10 mouse cellular contexts compared by ENCODE assay signal in genomic region chr5:53470141-53471079, GRCm38 (mm10). TPM values are rescaled to one million over a fixed set of nuclear protein-coding genes. Genes with fewer than 3 reads are reported as not detected.
DNase-seq lines count a peak whose midpoint lies in the region; ATAC-seq lines count a peak whose summit lies in the region.
"Had no signal": no experiment of that assay in that cellular context is flagged by ENCODE, and none has a peak within 500 bp of the region (broad histone marks: within the 10 kb centered on the region; RNA-seq: fewer than 3 reads in every experiment).

No protein-coding gene starts in this region.

- H3K9ac ChIP-seq in heart, embryonic 12.5 days: no peak overlapping the region

- ATAC-seq in heart, embryonic 12.5 days (ENCODE audit: insufficient number of reproducible peaks, low FRiP score): peak; percentile 58; the same call in 1 of the 2 replicates

- H3K4me2 ChIP-seq in heart, embryonic 12.5 days: peak overlapping the region; percentile 52

- H3K27ac ChIP-seq in heart, embryonic 12.5 days (ENCODE audit: poor library complexity, severe bottlenecking): peak overlapping the region; percentile 34; the same call in 1 of the 2 replicates
- peak overlapping the region; percentile 54; the same call in 1 of the 2 replicates for H3K27ac ChIP-seq in limb, embryonic 10.5 days
- H3K27ac ChIP-seq: macrophage had no signal

- WGBS in heart, embryonic 12.5 days: 14% methylated on average over 16 of the region's 16 CpGs
- 50% methylated on average over 16 of the region's 16 CpGs for WGBS in limb, embryonic 10.5 days

- no peaks in the 10 kb centered on the region for H3K36me3 ChIP-seq in heart, embryonic 12.5 days
- no peaks in the 10 kb centered on the region for H3K36me3 ChIP-seq in limb, embryonic 10.5 days

- peak overlapping the region; percentile 7; the same call in 1 of the 2 replicates for H3K4me3 ChIP-seq in heart, embryonic 12.5 days
- no peak overlapping the region for H3K4me3 ChIP-seq in limb, embryonic 10.5 days

- 0 out of 2 replicates have a peak, but pooled peaks cover 8% of the 10 kb centered on the region for H3K27me3 ChIP-seq in heart, embryonic 12.5 days (replicated peaks)
- H3K27me3 ChIP-seq in limb, embryonic 10.5 days (ENCODE audit: low read depth, poor library complexity, severe bottlenecking): 0 out of 2 replicates have a peak, but pooled peaks cover 25% of the 10 kb centered on the region

- peaks cover 33% of the 10 kb centered on the region for H3K4me1 ChIP-seq in heart, embryonic 12.5 days (replicated peaks)
- peaks cover 39% of the 10 kb centered on the region for H3K4me1 ChIP-seq in limb, embryonic 10.5 days

- H3K9me3 ChIP-seq in heart, embryonic 12.5 days (replicated peaks): peaks cover 3% of the 10 kb centered on the region; the same call in 1 of the 2 replicates
- H3K9me3 ChIP-seq in limb, embryonic 10.5 days (replicated peaks): no peaks in the 10 kb centered on the region

- peak; percentile 49 for DNase-seq in retina, postnatal 1 day
- DNase-seq in retina, embryonic 14.5 days (ENCODE audit: low spot score): no peak
- no peak for DNase-seq in limb, embryonic 10.5 days (ENCODE audit: low spot score)
- no peak for DNase-seq in right cerebral cortex, postnatal 14 days
- no peak for DNase-seq in urinary bladder, postnatal 36 days (ENCODE audit: low spot score in 2 of 2)
- DNase-seq in cerebellum, postnatal 4 days (ENCODE audit: low spot score in 2 of 2): no peak
- no peak for DNase-seq in cerebellum, adult 9-10 months
- DNase-seq: adrenal gland, postnatal 14 days had no signal

RNA-seq across cellular contexts. Expression of gene Rbpj, which starts 4.5 kb away (rescaled TPM):
- 26.2 and 27.0 TPM in 2 replicates for polyA plus RNA-seq in heart, embryonic 12.5 days (2016; fragmentation: Nextera tagmentation; extraction: Ambion mirVana)
- polyA plus RNA-seq in limb, embryonic 10.5 days (2016; fragmentation: Nextera tagmentation; extraction: Ambion mirVana): 36.1 and 45.1 TPM in 2 replicates
